Mouse (Mus musculus): ENCODE results near the gene A530016L24Rik.

GRCm38 (mm10) chr12:112507264-112507663 is 18.0 kb downstream of the A530016L24Rik start:
- no peak for TF ChIP-seq CTCF (IDR thresholded peaks at IDR 0.05; ENCODE audit: borderline replicate concordance, control insufficient read depth, extremely low read depth, insufficient read depth, low read length, poor library complexity)
- TF ChIP-seq POLR2A (IDR thresholded peaks at IDR 0.05; ENCODE audit: control insufficient read depth, extremely low read depth, insufficient read depth, low read length, poor library complexity): no peak

Data from thymus, adult 2 months (tissue).